Mouse (Mus musculus) stomach, embryonic 14.5 days (tissue): ENCODE measurements at regions not wholly inside any gene's neighbourhood (a gene's known extent, or its start where the extent isn't known, plus 50 kb on each side); places are given as distances from the start of the nearest gene placed in this dataset.
"Not testable (repeated sequence)": the region's sequence is repeated elsewhere in the genome, so short reads cannot be mapped to it uniquely, and the experiment has no call there.

ENCODE experiments used
- ATAC-seq: fragments of 200-750 bp; cut with Nextera tagmentation; 2 replicates; pipeline ENCODE4 v1.8.0; 2017; ENCODE audit warnings: low read depth, moderate TSS enrichment; ENCODE audit not compliant: insufficient number of reproducible peaks, insufficient read depth, low FRiP score
- H3K27ac ChIP-seq: fragments of 300-500 bp; sonication (generic); 2 replicates; pipeline ENCODE4 v1.5.1; 2014; ENCODE audit warnings: mild to moderate bottlenecking, low read length, moderate library complexity, mixed read lengths
- H3K27me3 ChIP-seq: fragments of 300-500 bp; sonication (generic); 2 replicates; pipeline ENCODE4 v1.6.1; 2014; ENCODE audit warnings: low read length, control low read depth, mixed read lengths; ENCODE audit not compliant: control insufficient read depth, insufficient read depth
- H3K36me3 ChIP-seq: fragments of 300-500 bp; sonication (generic); 2 replicates; pipeline ENCODE4 v1.6.1; 2014; ENCODE audit warnings: mild to moderate bottlenecking, control low read depth, low read length, moderate library complexity, mixed read lengths; ENCODE audit not compliant: control insufficient read depth, insufficient read depth
- H3K4me1 ChIP-seq: fragments of 300-500 bp; sonication (generic); 2 replicates; pipeline ENCODE4 v1.6.1; 2014; ENCODE audit warnings: low read length, control low read depth, mixed read lengths; ENCODE audit not compliant: control insufficient read depth, insufficient read depth
- H3K4me2 ChIP-seq: fragments of 300-500 bp; sonication (generic); replicated peaks from 2 replicates; pipeline ENCODE4 v1.6.1; 2014; ENCODE audit warnings: low read depth, low read length, control low read depth
- H3K4me3 ChIP-seq: fragments of 300-500 bp; sonication (generic); 2 replicates; pipeline ENCODE4 v1.5.1; 2014; ENCODE audit warnings: low read depth, low read length, control low read depth
- H3K9ac ChIP-seq: fragments of 300-500 bp; sonication (generic); replicated peaks from 2 replicates; pipeline ENCODE4 v1.6.1; 2014; ENCODE audit warnings: low read depth, mild to moderate bottlenecking, control low read depth, low read length, moderate library complexity, mixed read lengths
- H3K9me3 ChIP-seq: fragments of 300-500 bp; sonication (generic); 2 replicates; pipeline ENCODE4 v1.6.1; 2016; ENCODE audit warnings: low read depth, low read length, control low read depth; ENCODE audit not compliant: control insufficient read depth
- WGBS: fragments of 180-500 bp; shearing (Covaris S2); extraction: QIAGEN DNeasy Blood & Tissue Kit; methylation state at CpG from one replicate; pipeline ENCODE4 v1.1.7; 2014; 5-methylcytosine and 5-hydroxymethylcytosine counted together

DNA sequence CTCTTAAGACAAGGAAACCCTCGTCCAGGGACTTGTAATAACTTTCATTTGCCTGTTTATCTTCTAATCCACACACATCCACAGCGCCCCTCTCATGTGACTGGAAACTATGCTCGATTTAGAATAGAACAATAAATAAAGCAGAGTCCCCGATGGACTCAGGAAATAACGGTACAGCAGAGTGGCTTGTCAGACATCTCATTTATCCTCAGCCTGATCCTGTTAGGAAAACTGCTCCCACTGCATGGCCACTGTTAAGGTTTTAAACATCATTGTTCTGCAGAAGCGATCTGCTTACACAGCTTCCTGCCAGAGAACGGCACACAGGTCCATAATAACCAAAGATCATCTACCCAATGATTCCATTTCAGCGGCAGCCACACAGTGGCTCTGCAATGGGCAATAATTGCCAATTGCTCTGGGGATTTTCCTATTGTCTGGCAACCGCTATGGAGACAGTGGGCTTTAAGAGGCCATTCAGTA, 84.8 kb upstream of the Mdm1 start:
- no peak overlapping the region for H3K4me3 ChIP-seq
- no peak overlapping the region for H3K9ac ChIP-seq
- H3K4me2 ChIP-seq, result no peak overlapping the region
- no peaks in the 10 kb centered on the region for H3K36me3 ChIP-seq
- no peak overlapping the region for H3K27ac ChIP-seq
- H3K27me3 ChIP-seq, result no peaks in the 10 kb centered on the region
- no peak for ATAC-seq
- no peaks in the 10 kb centered on the region for H3K9me3 ChIP-seq
- WGBS, result 32% methylated on average over 9 of the region's 9 CpGs
- H3K4me1 ChIP-seq, result no peaks in the 10 kb centered on the region

DNA sequence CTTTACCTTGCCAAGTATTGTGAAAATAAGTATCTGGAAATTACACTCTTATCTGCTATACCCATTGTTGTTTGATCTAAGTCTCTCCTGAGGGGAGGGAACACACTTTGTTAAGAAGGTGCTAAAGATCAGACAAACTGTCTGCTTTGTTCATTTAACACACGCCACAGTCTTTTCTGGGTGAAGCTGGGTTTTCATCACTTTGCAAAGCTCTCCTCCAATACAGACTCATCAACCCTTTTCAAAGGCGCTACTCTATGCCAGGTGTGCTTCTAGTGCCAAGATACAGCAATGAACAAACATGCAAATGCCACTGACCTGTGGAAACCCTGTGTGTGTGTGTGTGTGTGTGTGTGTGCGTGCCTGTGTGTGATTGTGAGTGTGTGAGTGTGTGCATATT, 84.1 kb upstream of the Mdm1 start:
- Histone ChIP-seq H3K27ac (no peak overlapping the region), H3K27me3 (no peaks in the 10 kb centered on the region), H3K9me3 (no peaks in the 10 kb centered on the region), H3K4me3 (no peak overlapping the region), H3K36me3 (no peaks in the 10 kb centered on the region), H3K4me2 (no peak overlapping the region), H3K9ac (no peak overlapping the region), H3K4me1 (no peaks in the 10 kb centered on the region)
- no peak for ATAC-seq
- whole genome bisulfite sequencing, result 76% methylated on average over 3 of the region's 3 CpGs

DNA sequence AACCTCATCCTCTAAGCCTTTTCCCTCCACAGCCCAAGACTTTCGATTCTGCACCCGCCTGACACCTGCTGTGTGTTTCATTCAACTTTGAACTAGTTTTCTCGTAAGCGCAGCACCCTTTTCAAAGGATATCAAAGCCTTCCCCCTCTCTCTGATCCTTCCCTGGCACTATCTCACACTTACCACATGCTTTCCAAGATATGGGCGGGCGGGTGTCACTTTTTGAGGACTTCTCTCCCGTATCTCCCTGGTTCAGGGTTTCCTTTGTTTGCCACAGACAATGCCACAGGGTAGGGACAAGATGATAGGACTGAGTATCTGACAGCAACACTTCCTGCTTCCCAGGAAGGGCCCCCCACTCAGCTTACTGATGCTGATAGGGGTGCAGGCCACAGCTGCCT, 76.8 kb upstream of the Mdm1 start:
- ATAC-seq, result no peak
- no peak overlapping the region for H3K4me2 ChIP-seq
- WGBS, result 75% methylated on average over 7 of the region's 7 CpGs

DNA sequence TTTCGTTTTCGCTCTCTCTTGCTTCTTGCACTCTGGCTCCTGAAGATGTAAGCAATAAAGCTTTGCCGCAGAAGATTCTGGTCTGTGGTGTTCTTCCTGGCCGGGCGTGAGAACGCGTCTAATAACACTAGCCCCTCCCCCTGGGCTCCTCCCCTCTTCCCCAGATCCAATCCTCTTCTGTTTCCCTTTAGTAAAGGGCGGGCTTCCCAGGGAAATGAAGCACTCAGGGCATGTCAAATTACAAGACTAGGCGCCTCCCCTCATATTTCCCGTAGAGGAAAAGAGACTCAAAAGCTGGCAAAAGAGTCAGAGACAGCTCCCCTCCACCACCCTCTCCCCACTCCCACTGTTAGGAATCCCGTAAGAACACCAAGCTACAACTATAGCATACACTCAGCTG, 65.3 kb upstream of the Mdm1 start:
- H3K27ac ChIP-seq, H3K4me1 ChIP-seq, H3K27me3 ChIP-seq, H3K4me3 ChIP-seq, H3K36me3 ChIP-seq, H3K9me3 ChIP-seq, H3K4me2 ChIP-seq, ATAC-seq, H3K9ac ChIP-seq: not testable (repeated sequence)
- WGBS, result 91% methylated on average over 8 of the region's 11 CpGs

More for the DNA sequence above, 76.8 kb upstream of the Mdm1 start:
- H3K27ac ChIP-seq, result no peak overlapping the region
- H3K27me3 ChIP-seq, result no peaks in the 10 kb centered on the region
- H3K9me3 ChIP-seq, result no peaks in the 10 kb centered on the region
- H3K36me3 ChIP-seq, result no peaks in the 10 kb centered on the region
- no peaks in the 10 kb centered on the region for H3K4me1 ChIP-seq
- no peak overlapping the region for H3K9ac ChIP-seq
- H3K4me3 ChIP-seq, result no peak overlapping the region

DNA sequence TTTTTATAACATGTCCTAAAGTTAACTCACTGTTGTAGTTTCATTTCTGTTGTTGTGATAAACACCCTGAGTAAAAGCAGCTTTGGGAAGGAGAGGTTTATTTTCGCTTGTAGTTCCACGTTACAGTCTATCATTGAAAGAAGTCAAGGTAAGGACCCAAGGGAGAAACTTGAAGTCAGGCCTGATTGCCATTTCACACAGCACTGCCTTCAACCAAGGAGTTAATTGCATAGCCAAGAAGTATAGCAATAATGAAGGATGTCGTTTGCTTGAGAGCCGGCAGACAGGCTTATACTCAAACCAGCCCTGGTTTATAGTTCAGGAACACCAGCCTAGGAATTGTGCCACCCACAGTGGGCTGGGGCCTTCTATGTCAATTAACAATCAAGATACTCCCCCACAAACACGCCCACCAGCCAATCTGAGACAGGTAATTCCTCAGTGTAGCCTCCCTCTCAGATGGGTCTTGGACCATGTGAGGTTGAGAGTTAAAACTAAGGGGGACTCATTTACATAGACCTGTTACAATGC, 59.9 kb upstream of the Mdm1 start:
- no peak overlapping the region for H3K4me3 ChIP-seq
- H3K27ac ChIP-seq, result no peak overlapping the region
- no peaks in the 10 kb centered on the region for H3K36me3 ChIP-seq
- H3K4me2 ChIP-seq, result no peak overlapping the region
- no peaks in the 10 kb centered on the region for H3K4me1 ChIP-seq
- ATAC-seq, result no peak
- no peak overlapping the region for H3K9ac ChIP-seq
- H3K9me3 ChIP-seq, result no peaks in the 10 kb centered on the region
- 81% methylated on average over 5 of the region's 5 CpGs for WGBS
- H3K27me3 ChIP-seq, result no peaks in the 10 kb centered on the region

DNA sequence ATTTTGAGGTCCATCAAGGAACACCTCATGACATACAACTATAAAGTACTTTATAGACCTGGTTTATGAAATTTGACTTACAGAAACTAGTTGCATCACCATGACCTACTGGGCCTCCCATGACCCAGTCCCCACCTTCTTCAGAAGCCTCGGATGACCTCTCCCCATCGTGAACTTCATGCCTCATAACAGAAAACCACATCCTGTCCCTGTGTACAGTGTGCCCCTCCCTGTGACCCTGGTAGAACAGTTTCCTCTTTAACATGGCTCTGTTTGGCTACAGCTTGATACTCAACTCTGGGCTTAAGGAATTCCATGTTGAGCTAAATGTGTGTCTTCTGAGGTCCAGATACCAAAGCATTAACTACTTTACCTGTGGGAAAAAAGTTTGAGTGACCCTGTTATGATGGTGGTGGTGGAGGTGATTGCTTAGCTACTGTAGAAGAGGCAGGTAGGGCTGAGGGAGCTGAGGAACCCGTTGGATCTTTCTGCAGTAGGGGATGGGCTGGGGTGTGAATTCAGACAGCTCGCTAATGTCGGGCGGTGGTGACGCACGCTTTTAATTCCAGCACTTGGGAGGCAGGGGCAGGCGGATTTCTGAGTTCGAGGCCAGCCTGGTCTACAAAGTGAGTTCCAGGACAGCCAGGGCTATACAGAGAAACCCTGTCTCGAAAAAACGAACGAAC, 58.4 kb upstream of the Mdm1 start:
- Histone ChIP-seq H3K4me2 (no peak overlapping the region), H3K4me3 (no peak overlapping the region), H3K36me3 (no peaks in the 10 kb centered on the region), H3K9me3 (no peaks in the 10 kb centered on the region), H3K27me3 (no peaks in the 10 kb centered on the region), H3K4me1 (no peaks in the 10 kb centered on the region), H3K9ac (no peak overlapping the region), H3K27ac (no peak overlapping the region)
- WGBS, result 89% methylated on average over 13 of the region's 13 CpGs
- ATAC-seq, result no peak

DNA sequence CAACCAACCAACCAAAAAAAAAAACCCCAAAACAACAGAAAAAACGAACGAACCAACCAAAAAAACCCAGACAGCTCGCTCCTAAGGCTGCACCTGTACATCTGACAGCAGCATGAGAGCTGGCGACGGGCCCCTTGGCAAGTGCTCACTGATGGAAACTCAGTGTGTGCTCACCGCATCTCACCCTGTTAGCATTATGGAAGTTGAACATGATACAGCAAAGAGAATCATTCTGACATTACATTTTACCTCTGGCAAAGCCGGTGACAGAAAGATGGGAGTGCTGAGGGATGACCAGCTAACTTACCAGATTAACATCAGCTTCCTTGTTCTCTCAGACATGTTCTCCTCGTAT, 57.9 kb upstream of the Mdm1 start:
- Histone ChIP-seq H3K4me2 (no peak overlapping the region), H3K4me3 (no peak overlapping the region), H3K4me1 (no peaks in the 10 kb centered on the region), H3K9ac (no peak overlapping the region), H3K9me3 (no peaks in the 10 kb centered on the region), H3K36me3 (no peaks in the 10 kb centered on the region), H3K27me3 (no peaks in the 10 kb centered on the region), H3K27ac (no peak overlapping the region)
- 90% methylated on average over 8 of the region's 8 CpGs for WGBS
- ATAC-seq, result no peak

DNA sequence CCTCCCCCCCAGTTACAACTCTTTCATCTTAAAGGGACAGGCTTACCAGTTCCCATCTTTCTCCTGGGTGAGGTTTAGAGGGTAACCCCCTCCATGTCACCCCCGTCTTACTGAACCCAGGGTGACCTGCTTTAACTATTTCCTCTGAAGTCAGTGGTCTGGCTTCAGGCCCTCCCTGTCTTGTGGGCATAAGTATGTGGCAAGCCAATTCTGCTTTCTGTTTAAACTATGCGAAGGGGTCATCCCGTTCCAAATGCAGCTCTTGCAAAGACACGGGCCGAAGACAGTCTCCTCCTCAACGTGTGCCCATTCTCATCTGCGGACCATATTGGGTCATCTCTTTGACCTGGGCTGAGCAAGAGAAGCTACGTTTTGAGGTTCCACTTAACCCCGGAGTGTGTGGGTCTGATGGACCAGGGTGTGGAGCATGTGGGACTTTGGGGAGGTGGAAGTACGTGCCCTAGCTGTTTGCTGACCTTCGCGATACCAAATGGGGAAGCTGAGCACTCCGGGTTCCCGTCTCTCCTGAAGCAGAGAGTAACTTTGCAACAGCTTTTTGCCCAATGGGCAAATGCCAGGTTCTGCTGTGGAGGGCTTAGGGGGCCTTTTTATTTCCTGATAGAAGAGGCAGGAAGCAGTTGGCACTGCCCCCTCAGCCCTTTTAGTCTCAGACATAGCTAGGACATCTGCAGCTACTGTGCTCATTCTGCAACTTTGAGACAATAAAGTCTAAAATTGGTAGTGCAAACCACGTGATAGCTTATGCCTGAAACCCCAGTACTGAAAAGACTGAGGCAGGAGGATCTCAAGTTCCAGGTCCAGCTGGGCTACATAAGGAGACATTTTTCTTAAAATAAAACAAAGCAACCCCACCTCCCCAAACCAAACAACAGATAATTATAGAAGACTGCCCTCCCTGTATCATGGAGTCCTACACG, 56.3 kb upstream of the Mdm1 start:
- H3K27me3 ChIP-seq, result no peaks in the 10 kb centered on the region
- H3K36me3 ChIP-seq, result no peaks in the 10 kb centered on the region
- no peak overlapping the region for H3K9ac ChIP-seq
- no peak overlapping the region for H3K4me2 ChIP-seq
- no peak overlapping the region for H3K4me3 ChIP-seq
- H3K9me3 ChIP-seq, result no peaks in the 10 kb centered on the region
- 87% methylated on average over 16 of the region's 16 CpGs for WGBS
- H3K4me1 ChIP-seq, result no peaks in the 10 kb centered on the region
- H3K27ac ChIP-seq, result no peak overlapping the region
- no peak for ATAC-seq
